Mouse (Mus musculus): ENCODE data around the gene Slc16a11. TPM values are rescaled to one million over a fixed set of nuclear protein-coding genes. Genes with fewer than 3 reads are reported as not detected.

Slc16a11 gene
- polyA plus RNA-seq (2014; fragmentation: Illumina TruSeq; extraction: RNeasy Lipid Tissue Mini Kit (QIAGEN cat#74804); ENCODE audit: low read depth, low replicate concordance), result 0.69 TPM

DNA sequence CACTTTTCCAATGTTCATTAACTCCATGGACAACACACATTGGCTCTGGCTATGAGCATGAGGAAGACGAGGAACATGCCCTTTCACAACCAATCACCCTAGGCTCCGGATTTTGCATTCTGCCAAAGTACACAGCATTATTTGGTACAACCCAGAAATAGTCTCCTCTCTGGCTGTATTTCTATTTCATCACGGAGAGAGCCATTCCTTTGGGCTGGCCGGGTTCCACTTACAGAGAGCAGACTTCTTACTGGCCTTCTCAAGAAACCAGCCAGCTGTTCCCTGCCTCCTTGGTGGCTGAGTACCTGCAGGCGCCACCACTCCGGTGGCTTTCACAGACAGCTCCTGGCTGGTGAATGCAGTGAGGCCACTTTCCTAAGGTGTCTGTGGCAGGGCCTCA is at the start of gene Slc16a11:
TSS of gene Slc16a11 (plus strand) at position 330 of the 400 bp plus-strand sequence.

DNA sequence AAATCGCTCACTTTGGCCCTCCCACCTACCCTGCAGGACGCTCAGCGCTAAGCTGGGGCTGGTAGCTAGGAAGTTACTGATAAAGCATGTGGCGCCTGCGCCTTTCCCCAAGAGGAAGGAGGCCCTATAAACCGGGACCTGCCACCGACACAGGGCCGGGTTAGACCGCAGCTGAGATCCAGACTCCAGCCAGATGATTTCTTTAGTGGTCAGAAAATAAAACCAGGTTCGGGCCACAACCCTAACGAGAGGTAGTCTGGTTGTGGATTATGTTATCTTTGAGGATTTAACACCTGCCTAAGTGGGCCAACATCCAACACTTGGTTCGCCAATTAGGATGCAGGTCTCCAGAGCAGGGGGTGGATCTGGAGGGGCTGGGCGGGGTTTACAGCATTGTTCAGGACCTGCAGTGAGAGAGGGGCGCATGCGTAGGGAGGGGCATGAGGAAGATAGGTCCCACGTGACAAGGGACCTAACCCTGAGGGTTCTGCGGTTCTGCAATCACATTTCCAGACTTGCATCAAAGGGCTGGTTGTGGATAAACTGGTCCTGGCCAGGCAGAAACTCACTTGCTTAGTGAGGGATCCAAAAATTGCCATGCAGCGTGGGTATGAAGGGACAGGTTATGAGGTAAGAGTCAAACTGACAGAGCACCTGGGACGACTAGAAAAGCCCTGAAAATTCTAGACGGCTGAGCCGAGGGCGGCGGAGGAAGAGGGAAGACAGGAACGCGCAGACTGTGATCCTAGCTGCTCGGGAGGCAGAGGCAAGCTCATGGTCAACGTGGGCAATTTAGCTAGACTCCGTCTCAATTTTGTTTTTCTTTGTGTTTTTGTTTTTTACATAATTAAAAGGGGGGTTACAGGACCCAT is 8.4 kb downstream of the Slc16a11 start, which contains the start of gene Slc16a13:
TSS of gene Slc16a13 (minus strand) at position 334 of the 872 bp plus-strand sequence.

DNA sequence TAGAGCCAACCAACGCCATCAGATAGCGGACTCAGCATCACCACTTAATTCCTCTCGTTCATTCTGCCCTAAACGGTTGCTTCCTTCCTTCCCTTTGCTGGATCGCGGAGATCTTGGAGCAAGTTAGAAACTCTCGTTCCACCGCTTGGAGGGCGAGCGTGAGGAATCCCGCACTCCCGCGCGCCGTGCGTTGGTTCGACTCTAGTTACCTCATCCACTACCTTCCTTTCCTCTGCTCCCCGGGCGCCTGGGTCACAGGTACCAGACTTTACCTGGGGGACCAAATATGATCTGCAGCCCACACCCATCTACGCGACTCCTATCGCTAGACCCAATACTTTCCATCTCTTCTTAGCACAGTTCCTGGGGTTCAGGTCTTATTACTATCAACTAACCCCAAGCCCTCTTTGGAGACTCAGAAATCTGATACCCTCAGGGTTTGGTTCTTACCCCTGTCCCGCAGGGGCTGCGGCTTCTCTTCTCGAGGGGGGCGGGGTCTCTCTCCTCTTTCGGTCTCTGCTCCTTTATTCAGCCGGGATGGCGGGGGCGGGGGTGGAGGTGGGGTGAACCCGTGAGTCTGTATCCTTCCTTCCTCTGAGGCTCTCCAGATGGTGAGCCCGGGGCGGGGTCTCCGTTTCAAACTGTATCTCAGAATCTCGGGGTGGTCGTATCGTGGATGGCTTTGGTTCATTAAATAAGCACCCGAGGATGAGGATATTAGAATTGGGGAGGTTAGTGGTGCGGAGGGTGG is 16.9 kb downstream of the Slc16a11 start, which contains the start of gene Bcl6b:
TSS of gene Bcl6b (minus strand) at position 539 of the 751 bp plus-strand sequence.

DNA sequence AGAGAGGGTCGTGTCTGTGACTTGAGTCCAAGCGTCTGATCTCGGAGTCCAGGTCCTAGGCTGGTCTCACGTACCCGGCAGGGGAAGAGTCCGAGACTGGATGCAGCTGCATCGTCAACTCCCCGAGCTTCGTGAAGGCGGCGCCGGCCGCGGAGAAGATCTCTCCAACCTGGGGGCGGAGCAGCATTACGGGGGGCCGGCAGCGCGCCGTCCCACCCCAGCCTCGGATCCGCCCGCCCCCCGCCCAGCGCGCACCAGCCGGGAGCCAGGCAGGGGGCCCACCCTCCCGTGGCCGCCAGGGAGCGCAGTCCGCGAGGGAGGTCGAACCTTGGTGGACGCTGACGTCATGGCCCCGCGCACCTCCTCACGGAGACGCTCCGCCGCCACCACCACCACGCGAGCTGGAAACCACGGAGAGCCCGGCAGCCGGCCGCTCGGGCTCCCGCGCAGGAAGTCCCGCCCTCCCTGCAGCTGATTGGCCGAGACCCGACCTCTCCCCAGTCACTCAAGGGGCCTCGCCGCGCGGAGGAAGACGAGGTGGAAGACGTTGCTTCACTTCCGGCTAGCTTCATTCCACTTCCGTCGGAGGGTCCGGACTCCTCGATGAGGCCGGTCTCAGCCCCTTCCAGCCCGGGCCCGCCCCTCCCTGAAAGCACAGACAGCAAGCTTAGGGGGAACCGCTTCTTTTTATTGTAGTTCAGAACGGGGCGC is 25.1 kb downstream of the Slc16a11 start, which contains the start of gene 0610010K14Rik:
TSS of gene 0610010K14Rik (minus strand) at position 458 of the 711 bp plus-strand sequence.

DNA sequence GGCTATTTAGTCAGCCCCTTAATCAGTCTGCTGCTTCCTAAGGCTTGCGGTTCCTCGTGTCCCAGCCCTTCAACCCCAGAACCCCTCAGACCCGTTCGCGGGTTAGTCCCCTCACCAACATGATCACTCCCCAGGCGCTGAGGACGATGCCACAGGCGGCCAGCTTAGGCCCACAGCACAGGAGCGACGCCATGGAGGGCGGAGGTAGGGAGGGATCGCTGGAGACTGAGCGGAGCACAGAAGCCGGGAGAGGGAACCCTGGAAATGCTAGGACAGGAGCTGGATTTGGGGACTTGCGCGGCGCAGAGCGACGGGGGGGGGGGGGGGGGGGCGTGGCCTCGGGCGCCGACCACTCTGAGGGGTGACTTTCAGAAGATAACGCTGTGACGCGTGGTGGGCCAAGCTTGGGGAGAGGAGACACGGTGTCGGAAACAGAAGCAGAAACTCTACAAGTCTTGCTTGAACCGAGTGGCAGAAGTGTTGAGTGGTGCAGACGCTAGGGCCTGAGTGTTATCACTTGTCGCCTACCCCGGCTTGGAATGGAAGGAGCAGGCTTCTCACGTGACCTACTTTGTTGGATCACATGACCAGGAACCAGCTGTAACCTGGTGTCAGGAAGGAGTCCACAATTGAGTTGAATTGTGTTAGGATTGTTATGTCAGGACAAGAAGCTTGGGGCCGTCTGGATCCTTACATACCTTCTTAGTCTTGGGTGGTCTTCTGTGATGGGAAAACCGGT is 27.2 kb downstream of the Slc16a11 start, which contains the start of the genes Gm21988 and Rnasek:
TSS of gene Gm21988 (minus strand) at position 290 of the 739 bp plus-strand sequence.
TSS of gene Rnasek (minus strand) at position 302 of the 739 bp plus-strand sequence.

DNA sequence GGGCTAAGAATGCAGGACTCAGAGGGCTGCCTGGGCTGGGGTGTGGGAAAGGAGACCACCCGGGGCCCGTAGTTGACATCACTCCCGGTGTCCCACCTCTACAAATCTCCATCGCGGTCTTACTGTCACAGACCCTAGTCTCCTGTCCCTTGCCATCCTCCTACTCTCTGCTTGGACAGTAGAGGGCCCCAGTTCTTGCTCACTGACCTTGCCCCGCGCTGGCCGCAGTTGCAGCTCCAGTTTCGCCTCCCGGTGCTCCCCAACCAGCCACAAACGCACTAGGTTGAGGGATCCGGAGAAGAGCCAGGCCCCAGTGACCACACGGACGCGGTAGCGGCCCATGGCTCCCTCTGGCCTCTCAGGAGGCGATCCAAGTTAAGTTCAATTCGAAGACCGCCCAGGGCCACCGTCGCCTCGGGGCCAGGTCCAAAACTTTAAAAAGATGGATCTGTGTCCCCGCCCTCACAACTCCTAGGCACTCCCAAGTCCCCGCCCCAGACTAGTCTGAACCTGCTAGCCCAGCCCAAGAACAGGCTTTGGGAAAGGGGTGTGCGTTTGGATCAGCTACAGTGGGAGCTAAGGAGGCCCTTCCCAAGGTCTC is 42.5 kb downstream of the Slc16a11 start, which contains the start of gene Alox12:
TSS of gene Alox12 (minus strand) at position 423 of the 601 bp plus-strand sequence.

Other genes starting within 250 kb of the Slc16a11 start
- gene Cldn7, start 248.0 kb upstream of the Slc16a11 start, polyA plus RNA-seq (2014; fragmentation: Illumina TruSeq; extraction: RNeasy Lipid Tissue Mini Kit (QIAGEN cat#74804); ENCODE audit: low read depth, low replicate concordance), result 214 TPM
- gene Ctdnep1, start 231.6 kb upstream of the Slc16a11 start, polyA plus RNA-seq (2014; fragmentation: Illumina TruSeq; extraction: RNeasy Lipid Tissue Mini Kit (QIAGEN cat#74804); ENCODE audit: low read depth, low replicate concordance), result 55.0 TPM
- 5.0 TPM for gene Elp5, start 230.2 kb upstream of the Slc16a11 start, polyA plus RNA-seq (2014; fragmentation: Illumina TruSeq; extraction: RNeasy Lipid Tissue Mini Kit (QIAGEN cat#74804); ENCODE audit: low read depth, low replicate concordance)
- gene Gabarap, start 221.6 kb upstream of the Slc16a11 start, polyA plus RNA-seq (2014; fragmentation: Illumina TruSeq; extraction: RNeasy Lipid Tissue Mini Kit (QIAGEN cat#74804); ENCODE audit: low read depth, low replicate concordance), result 508 TPM
- gene Phf23, start 217.0 kb upstream of the Slc16a11 start, polyA plus RNA-seq (2014; fragmentation: Illumina TruSeq; extraction: RNeasy Lipid Tissue Mini Kit (QIAGEN cat#74804); ENCODE audit: low read depth, low replicate concordance), result 22.4 TPM
- 0.63 TPM for gene Dvl2, start 212.2 kb upstream of the Slc16a11 start, polyA plus RNA-seq (2014; fragmentation: Illumina TruSeq; extraction: RNeasy Lipid Tissue Mini Kit (QIAGEN cat#74804); ENCODE audit: low read depth, low replicate concordance)
- 9.9 TPM for gene Acadvl, start 197.3 kb upstream of the Slc16a11 start, polyA plus RNA-seq (2014; fragmentation: Illumina TruSeq; extraction: RNeasy Lipid Tissue Mini Kit (QIAGEN cat#74804); ENCODE audit: low read depth, low replicate concordance)
- 1.0 TPM for gene Dlg4, start 195.8 kb upstream of the Slc16a11 start, polyA plus RNA-seq (2014; fragmentation: Illumina TruSeq; extraction: RNeasy Lipid Tissue Mini Kit (QIAGEN cat#74804); ENCODE audit: low read depth, low replicate concordance)
- gene Asgr1, start 158.7 kb upstream of the Slc16a11 start, polyA plus RNA-seq (2014; fragmentation: Illumina TruSeq; extraction: RNeasy Lipid Tissue Mini Kit (QIAGEN cat#74804); ENCODE audit: low read depth, low replicate concordance), result not detected
- not detected for gene Asgr2, start 120.1 kb upstream of the Slc16a11 start, polyA plus RNA-seq (2014; fragmentation: Illumina TruSeq; extraction: RNeasy Lipid Tissue Mini Kit (QIAGEN cat#74804); ENCODE audit: low read depth, low replicate concordance)
- 5.0 TPM for gene Mgl2, start 82.4 kb upstream of the Slc16a11 start, polyA plus RNA-seq (2014; fragmentation: Illumina TruSeq; extraction: RNeasy Lipid Tissue Mini Kit (QIAGEN cat#74804); ENCODE audit: low read depth, low replicate concordance)
- 3.1 TPM for gene Clec10a, start 56.6 kb upstream of the Slc16a11 start, polyA plus RNA-seq (2014; fragmentation: Illumina TruSeq; extraction: RNeasy Lipid Tissue Mini Kit (QIAGEN cat#74804); ENCODE audit: low read depth, low replicate concordance)
- 3.1 TPM for gene Slc16a13, start 8.3 kb downstream of the Slc16a11 start, polyA plus RNA-seq (2014; fragmentation: Illumina TruSeq; extraction: RNeasy Lipid Tissue Mini Kit (QIAGEN cat#74804); ENCODE audit: low read depth, low replicate concordance)
- 2.3 TPM for gene Bcl6b, start 17.0 kb downstream of the Slc16a11 start, polyA plus RNA-seq (2014; fragmentation: Illumina TruSeq; extraction: RNeasy Lipid Tissue Mini Kit (QIAGEN cat#74804); ENCODE audit: low read depth, low replicate concordance)
- gene 0610010K14Rik, start 25.2 kb downstream of the Slc16a11 start, polyA plus RNA-seq (2014; fragmentation: Illumina TruSeq; extraction: RNeasy Lipid Tissue Mini Kit (QIAGEN cat#74804); ENCODE audit: low read depth, low replicate concordance), result 1.8 TPM
- 0.69 TPM for gene Gm21988, start 27.1 kb downstream of the Slc16a11 start, polyA plus RNA-seq (2014; fragmentation: Illumina TruSeq; extraction: RNeasy Lipid Tissue Mini Kit (QIAGEN cat#74804); ENCODE audit: low read depth, low replicate concordance)
- gene Rnasek, start 27.1 kb downstream of the Slc16a11 start, polyA plus RNA-seq (2014; fragmentation: Illumina TruSeq; extraction: RNeasy Lipid Tissue Mini Kit (QIAGEN cat#74804); ENCODE audit: low read depth, low replicate concordance), result 24.0 TPM
- 1.3 TPM for gene Alox12, start 42.6 kb downstream of the Slc16a11 start, polyA plus RNA-seq (2014; fragmentation: Illumina TruSeq; extraction: RNeasy Lipid Tissue Mini Kit (QIAGEN cat#74804); ENCODE audit: low read depth, low replicate concordance)
- not detected for gene Alox12e, start 109.9 kb downstream of the Slc16a11 start, polyA plus RNA-seq (2014; fragmentation: Illumina TruSeq; extraction: RNeasy Lipid Tissue Mini Kit (QIAGEN cat#74804); ENCODE audit: low read depth, low replicate concordance)
- gene Alox15, start 139.3 kb downstream of the Slc16a11 start, polyA plus RNA-seq (2014; fragmentation: Illumina TruSeq; extraction: RNeasy Lipid Tissue Mini Kit (QIAGEN cat#74804); ENCODE audit: low read depth, low replicate concordance), result 5.9 TPM
- gene Pelp1, start 197.3 kb downstream of the Slc16a11 start, polyA plus RNA-seq (2014; fragmentation: Illumina TruSeq; extraction: RNeasy Lipid Tissue Mini Kit (QIAGEN cat#74804); ENCODE audit: low read depth, low replicate concordance), result 6.3 TPM
- gene Arrb2, start 219.9 kb downstream of the Slc16a11 start, polyA plus RNA-seq (2014; fragmentation: Illumina TruSeq; extraction: RNeasy Lipid Tissue Mini Kit (QIAGEN cat#74804); ENCODE audit: low read depth, low replicate concordance), result 0.47 TPM
- 8.1 TPM for gene Med11, start 239.2 kb downstream of the Slc16a11 start, polyA plus RNA-seq (2014; fragmentation: Illumina TruSeq; extraction: RNeasy Lipid Tissue Mini Kit (QIAGEN cat#74804); ENCODE audit: low read depth, low replicate concordance)
- 0.28 TPM for gene Zmynd15, start 246.7 kb downstream of the Slc16a11 start, polyA plus RNA-seq (2014; fragmentation: Illumina TruSeq; extraction: RNeasy Lipid Tissue Mini Kit (QIAGEN cat#74804); ENCODE audit: low read depth, low replicate concordance)
- gene Cxcl16, start 247.2 kb downstream of the Slc16a11 start, polyA plus RNA-seq (2014; fragmentation: Illumina TruSeq; extraction: RNeasy Lipid Tissue Mini Kit (QIAGEN cat#74804); ENCODE audit: low read depth, low replicate concordance), result 12.0 TPM

All from sigmoid colon, adult 10 weeks (tissue).